Mouse (Mus musculus) neural tube, embryonic 12.5 days (tissue): Measurements from ENCODE around the gene Tnfsf13. TPM values are rescaled to one million over a fixed set of nuclear protein-coding genes. Genes with fewer than 3 reads are reported as not detected.

Experiments used
- ATAC-seq: fragments of 200-750 bp; cut with Nextera tagmentation; 2 replicates; pipeline ENCODE4 v1.8.0; 2017; ENCODE audit warnings: low read depth, mild to moderate bottlenecking, moderate TSS enrichment, moderate library complexity; ENCODE audit not compliant: low FRiP score
- H3K27ac ChIP-seq: fragments of 300-500 bp; sonication (generic); 2 replicates; pipeline ENCODE4 v1.5.1; 2016
- H3K27me3 ChIP-seq: fragments of 300-500 bp; sonication (generic); replicated peaks from 2 replicates; pipeline ENCODE4 v1.6.1; 2016; ENCODE audit warnings: mild to moderate bottlenecking
- H3K36me3 ChIP-seq: fragments of 300-500 bp; sonication (generic); 2 replicates; pipeline ENCODE4 v1.6.1; 2016; ENCODE audit warnings: mild to moderate bottlenecking
- H3K4me1 ChIP-seq: fragments of 300-500 bp; sonication (generic); 2 replicates; pipeline ENCODE4 v1.6.1; 2016
- H3K4me2 ChIP-seq: fragments of 300-500 bp; sonication (generic); replicated peaks from 2 replicates; pipeline ENCODE4 v1.6.1; 2016; ENCODE audit warnings: mild to moderate bottlenecking
- H3K4me3 ChIP-seq: fragments of 300-500 bp; sonication (generic); 2 replicates; pipeline ENCODE4 v1.5.1; 2016
- H3K9ac ChIP-seq: fragments of 300-500 bp; sonication (generic); 2 replicates; pipeline ENCODE4 v1.6.1; 2016; ENCODE audit warnings: mild to moderate bottlenecking
- H3K9me3 ChIP-seq: fragments of 300-500 bp; sonication (generic); 2 replicates; pipeline ENCODE4 v1.6.1; 2016; ENCODE audit warnings: mild to moderate bottlenecking
- WGBS: fragments of 180-500 bp; shearing (Covaris S2); methylation state at CpG from one replicate; pipeline ENCODE4 v1.1.7; 2016; 5-methylcytosine and 5-hydroxymethylcytosine counted together
- microRNA counts: library from miRNA; unstranded; fragments of <30 nt; microRNA quantifications from one replicate; lab custom pipeline; 2017
- microRNA-seq: library from miRNA; unstranded; fragments of <30 nt; microRNA quantifications from one replicate; pipeline ENCODE4, GENCODE M21; 2017
- polyA plus RNA-seq: library from polyadenylated mRNA; unstranded; fragments of >200 nt; fragmentation: Nextera tagmentation; extraction: Ambion mirVana; gene quantifications from 2 replicates; pipeline ENCODE4 v1.2.1, GENCODE M21; 2016

The Tnfsf13 gene
- polyA plus RNA-seq, 1 experiment from 2014 or later = 0.20 TPM

DNA sequence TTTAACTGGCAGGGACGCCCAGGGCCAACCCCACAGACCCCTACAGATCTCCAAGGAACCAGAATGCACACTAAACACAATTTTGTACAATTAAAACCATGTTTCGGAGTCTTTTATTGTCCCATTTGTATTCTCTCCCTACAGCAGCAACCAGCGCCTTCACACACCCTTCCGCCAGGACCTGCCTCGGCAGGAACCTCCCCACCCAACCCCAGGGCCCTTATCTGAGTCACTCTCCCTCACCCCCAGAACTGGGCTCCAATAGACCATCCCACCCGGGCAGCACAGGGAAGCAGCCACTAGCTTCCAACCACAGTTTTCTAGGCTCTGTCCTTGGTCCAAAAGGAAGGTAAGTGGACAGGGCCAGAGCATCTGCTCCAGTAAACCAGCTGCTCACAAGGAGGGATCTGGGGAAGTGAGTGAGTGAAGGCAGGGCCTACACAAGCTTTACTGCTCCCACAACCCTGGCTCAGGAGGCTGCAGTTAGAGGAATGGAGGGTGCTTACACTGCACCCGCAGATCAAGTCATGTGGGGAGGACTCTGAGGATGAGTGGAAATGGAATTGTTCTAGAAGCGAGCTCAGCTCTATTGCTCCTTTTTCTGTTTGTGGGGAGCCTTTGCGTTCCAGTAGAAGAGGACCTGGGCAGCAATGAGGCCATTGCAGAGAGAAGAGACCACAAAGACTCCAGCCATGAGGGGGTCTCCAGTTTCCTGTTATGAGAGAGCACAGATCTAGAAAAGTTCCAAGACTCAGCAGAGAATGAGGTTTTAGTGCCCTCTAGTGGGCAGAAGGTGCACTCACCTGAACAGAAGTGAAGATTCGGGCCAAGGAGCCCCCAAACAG, 28.7 kb downstream of the Tnfsf13 start:
- peaks cover 58% of the 10 kb centered on the region for H3K36me3 ChIP-seq
- WGBS = 82% methylated on average over 10 of the region's 10 CpGs
- no peak overlapping the region for H3K9ac ChIP-seq
- no peak overlapping the region for H3K4me2 ChIP-seq
- no peak overlapping the region for H3K27ac ChIP-seq
- H3K27me3 ChIP-seq = no peaks in the 10 kb centered on the region
- no peaks in the 10 kb centered on the region for H3K9me3 ChIP-seq
- H3K4me1 ChIP-seq = peaks cover 22% of the 10 kb centered on the region
- no peak for ATAC-seq
- H3K4me3 ChIP-seq = no peak overlapping the region

DNA sequence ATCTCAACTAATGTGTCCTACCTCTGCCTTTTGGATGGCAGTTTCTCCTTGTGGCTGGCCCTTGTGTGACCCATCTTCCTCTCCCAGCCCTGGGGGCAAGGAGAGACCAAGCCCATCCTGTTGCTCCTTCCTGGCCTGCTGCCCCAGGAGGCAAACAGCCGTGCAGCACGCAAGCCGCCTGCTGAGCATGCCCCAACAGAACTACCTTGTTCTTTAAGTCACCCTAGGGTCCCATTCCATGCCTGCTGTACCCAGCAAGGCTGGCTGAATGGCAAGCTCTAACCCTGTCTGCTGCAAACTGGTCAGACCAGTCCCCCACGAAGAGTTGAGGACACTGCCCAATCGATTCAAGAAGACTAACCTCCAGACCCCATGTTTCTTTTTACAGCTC, 29.5 kb downstream of the Tnfsf13 start:
- H3K9ac ChIP-seq = no peak overlapping the region
- 86% methylated on average over 5 of the region's 5 CpGs for WGBS
- no peak overlapping the region for H3K4me2 ChIP-seq
- H3K27ac ChIP-seq = no peak overlapping the region
- H3K27me3 ChIP-seq = no peaks in the 10 kb centered on the region
- ATAC-seq = no peak
- no peaks in the 10 kb centered on the region for H3K9me3 ChIP-seq
- peaks cover 66% of the 10 kb centered on the region for H3K36me3 ChIP-seq
- peaks cover 14% of the 10 kb centered on the region for H3K4me1 ChIP-seq
- no peak overlapping the region for H3K4me3 ChIP-seq

DNA sequence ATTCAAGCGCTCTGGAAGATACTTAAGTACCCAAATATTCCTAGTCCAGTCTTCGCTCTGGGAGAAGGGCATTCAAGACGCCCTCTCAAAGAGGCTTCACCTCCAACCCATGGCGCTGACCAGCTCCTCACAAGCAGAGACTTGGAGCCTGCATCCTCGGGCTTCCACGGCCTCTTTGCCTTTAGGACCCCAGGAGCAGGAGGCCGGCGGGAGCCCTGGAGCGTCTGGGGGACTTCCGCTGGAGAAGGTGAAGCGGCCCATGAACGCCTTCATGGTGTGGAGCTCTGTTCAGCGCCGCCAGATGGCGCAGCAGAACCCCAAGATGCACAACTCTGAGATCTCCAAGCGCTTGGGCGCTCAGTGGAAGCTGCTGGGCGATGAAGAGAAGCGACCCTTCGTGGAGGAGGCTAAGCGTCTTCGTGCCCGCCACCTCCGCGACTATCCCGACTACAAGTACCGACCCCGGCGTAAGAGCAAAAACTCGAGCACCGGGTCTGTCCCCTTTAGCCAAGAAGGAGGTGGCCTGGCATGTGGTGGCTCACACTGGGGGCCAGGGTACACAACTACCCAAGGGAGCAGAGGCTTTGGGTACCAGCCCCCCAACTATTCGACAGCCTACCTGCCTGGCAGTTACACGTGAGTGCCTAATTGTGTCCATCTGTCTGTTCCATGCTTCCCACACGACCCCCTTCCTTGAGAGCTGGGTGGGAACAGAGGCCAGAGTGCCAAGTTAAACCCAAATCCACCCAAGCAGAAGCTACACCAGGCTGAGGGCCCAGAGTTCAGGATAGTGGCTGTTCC, 30.1 kb downstream of the Tnfsf13 start, which contains the start of gene Sox15:
TSS of gene Sox15 (plus strand) at position 51 of the 801 bp plus-strand sequence.
- Histone ChIP-seq H3K4me2 (peak within 1 kb of the TSS; percentile 27), H3K9me3 (no peaks in the 10 kb centered on the region), H3K4me3 (no peak within 1 kb of the TSS), H3K36me3 (peaks cover 72% of the 10 kb centered on the region), H3K27ac (no peak within 1 kb of the TSS), H3K4me1 (peaks cover 11% of the 10 kb centered on the region), H3K27me3 (no peaks in the 10 kb centered on the region), H3K9ac (0 out of 2 replicates have a peak within 1 kb of the TSS, but pooled peaks have one; percentile 26)
- peak; percentile 63 for ATAC-seq
- whole genome bisulfite sequencing = 24% methylated on average over 34 of the region's 34 CpGs

DNA sequence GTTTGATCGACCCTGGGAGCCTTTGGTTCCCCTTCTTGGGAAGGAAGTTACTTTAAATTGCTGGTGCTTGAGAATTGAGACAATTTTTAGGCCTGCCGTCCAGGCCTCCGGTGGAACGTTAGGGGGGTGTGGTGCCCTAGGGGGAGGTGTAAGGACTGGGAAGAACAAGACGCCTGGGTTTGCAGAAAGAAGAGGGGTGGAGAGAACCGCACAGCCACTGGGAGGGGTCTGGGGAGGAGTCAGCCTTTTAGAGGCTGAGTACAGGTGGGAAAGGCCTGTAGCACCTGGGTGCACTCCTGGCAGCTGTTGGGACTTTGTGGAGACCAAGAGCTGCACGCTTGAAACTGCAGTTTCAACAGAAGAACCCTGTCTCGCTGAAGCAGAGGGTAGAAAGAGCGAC, 30.8 kb downstream of the Tnfsf13 start:
- H3K9me3 ChIP-seq = no peaks in the 10 kb centered on the region
- H3K27ac ChIP-seq = no peak overlapping the region
- H3K4me2 ChIP-seq = no peak overlapping the region
- peaks cover 11% of the 10 kb centered on the region for H3K4me1 ChIP-seq
- H3K36me3 ChIP-seq = peaks cover 79% of the 10 kb centered on the region
- WGBS = 50% methylated on average over 9 of the region's 9 CpGs
- no peaks in the 10 kb centered on the region for H3K27me3 ChIP-seq
- H3K9ac ChIP-seq = no peak overlapping the region
- no peak overlapping the region for H3K4me3 ChIP-seq
- no peak for ATAC-seq

DNA sequence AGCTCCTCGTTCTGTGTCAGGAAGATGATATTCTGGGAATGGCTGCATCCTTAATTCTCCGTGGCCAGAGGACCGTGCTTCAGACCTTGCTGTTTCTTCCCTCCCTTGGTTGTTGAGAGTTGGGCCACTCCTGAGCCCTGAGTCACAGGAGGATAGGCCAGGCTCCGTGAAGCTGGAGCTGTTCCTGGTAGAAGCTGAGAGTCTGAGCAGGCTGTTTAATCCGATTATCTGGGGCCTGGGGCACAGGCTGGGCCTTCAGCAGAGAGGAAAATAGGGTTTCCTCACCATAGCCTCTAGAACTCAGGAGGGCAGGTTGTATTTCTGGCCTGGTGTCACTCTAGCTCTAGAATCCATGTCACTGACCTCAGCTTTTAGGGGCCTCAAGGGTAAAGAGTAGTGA, 32.2 kb downstream of the Tnfsf13 start:
- H3K4me3 ChIP-seq = no peak overlapping the region
- WGBS = 89% methylated on average over 5 of the region's 5 CpGs
- H3K4me1 ChIP-seq = peaks cover 11% of the 10 kb centered on the region
- no peaks in the 10 kb centered on the region for H3K27me3 ChIP-seq
- ATAC-seq = no peak
- no peak overlapping the region for H3K4me2 ChIP-seq
- no peaks in the 10 kb centered on the region for H3K9me3 ChIP-seq
- H3K27ac ChIP-seq = no peak overlapping the region
- H3K9ac ChIP-seq = no peak overlapping the region
- H3K36me3 ChIP-seq = peaks cover 85% of the 10 kb centered on the region

DNA sequence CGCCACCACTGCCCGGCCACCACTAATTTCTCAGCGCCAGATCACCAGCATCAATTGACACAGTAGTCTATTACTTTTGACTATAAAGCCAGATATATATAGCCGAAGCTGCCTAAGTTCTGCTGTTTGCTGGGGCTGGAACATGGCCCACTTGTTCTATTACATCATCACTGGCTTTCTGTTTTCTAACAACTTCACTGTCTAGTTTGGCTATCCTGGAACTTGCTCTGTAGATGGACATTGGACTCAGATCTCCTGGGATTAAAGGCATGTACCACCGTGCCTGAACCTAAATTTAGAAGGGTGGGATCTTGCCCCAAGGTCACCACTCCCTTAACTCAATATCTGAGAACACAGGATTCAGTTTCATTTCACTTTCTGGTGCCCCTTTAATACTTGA, 39.7 kb downstream of the Tnfsf13 start:
- Histone ChIP-seq H3K4me1 (no peaks in the 10 kb centered on the region), H3K4me2 (no peak overlapping the region), H3K9me3 (no peaks in the 10 kb centered on the region), H3K9ac (no peak overlapping the region), H3K4me3 (no peak overlapping the region), H3K36me3 (peaks cover 88% of the 10 kb centered on the region), H3K27ac (no peak overlapping the region), H3K27me3 (no peaks in the 10 kb centered on the region)
- WGBS = 97% methylated on average over 5 of the region's 5 CpGs
- ATAC-seq = no peak

DNA sequence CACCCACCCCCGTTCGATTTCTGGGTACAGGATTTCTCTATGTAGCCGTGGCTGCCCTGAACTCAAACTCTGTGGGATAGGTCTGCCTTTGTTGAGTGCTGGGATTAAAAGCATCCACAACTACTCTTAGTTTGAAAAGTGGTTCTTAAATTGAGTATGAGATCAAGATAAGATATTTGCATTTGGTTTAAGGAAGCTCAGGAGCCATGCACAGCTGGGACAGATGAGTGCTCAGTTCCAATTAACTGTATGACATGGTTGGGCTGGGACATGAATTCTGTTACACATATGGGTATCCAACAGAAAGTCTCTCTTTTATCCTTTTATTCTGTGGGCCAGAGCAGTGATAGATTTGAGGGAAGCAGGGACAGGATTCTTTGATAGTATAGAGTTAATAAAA, 50.1 kb downstream of the Tnfsf13 start:
- ATAC-seq = no peak
- H3K27ac ChIP-seq = no peak overlapping the region
- peak overlapping the region; percentile 75 for H3K4me2 ChIP-seq
- H3K36me3 ChIP-seq = peaks cover 22% of the 10 kb centered on the region
- H3K4me1 ChIP-seq = peaks cover 28% of the 10 kb centered on the region
- WGBS = 93% methylated on average over 3 of the region's 3 CpGs
- H3K4me3 ChIP-seq = no peak overlapping the region
- H3K9ac ChIP-seq = no peak overlapping the region
- H3K27me3 ChIP-seq = no peaks in the 10 kb centered on the region
- H3K9me3 ChIP-seq = no peaks in the 10 kb centered on the region

DNA sequence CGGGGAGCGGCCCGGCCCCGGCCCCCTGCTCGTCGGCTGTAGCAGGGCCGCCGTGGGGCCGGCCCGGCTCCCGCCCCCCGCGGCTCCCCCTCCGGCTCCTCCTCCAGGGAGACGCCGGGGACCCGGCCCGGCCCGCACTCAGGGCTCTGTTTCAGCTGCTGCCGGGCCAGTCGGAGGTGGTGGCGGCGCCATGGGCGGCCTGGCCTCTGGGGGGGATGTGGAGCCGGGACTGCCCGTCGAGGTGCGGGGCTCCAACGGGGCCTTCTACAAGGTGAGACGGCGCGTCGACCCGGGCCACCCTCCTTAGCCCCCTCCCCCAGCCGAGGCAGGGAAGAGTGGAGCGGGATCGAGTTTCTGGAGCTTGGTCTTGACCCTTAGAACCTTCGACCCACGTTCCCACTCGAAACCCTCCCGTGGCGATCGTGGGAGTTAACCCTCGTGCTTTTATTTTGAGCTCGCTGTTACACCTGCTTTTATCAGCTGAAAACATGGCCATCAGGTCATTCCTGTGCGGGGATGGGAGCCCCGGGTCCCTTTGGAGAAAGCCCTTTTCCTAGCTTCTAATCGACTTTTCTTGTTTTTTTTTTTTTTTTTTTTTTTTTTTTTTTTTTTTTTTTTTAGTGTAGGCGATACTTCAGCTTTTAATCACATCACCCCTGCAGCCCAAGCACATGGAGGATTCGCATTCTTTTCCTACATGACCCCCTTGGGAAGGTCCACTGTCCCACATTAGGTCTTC, 52.3 kb downstream of the Tnfsf13 start:
- peak overlapping the region; percentile 91 for H3K9ac ChIP-seq
- H3K4me3 ChIP-seq = peak overlapping the region; percentile 89
- no peaks in the 10 kb centered on the region for H3K9me3 ChIP-seq
- H3K27ac ChIP-seq = peak overlapping the region; percentile 95
- peak; percentile 56 for ATAC-seq
- peaks cover 28% of the 10 kb centered on the region for H3K4me1 ChIP-seq
- 1% methylated on average over 49 of the region's 50 CpGs for WGBS
- peak overlapping the region; percentile 75 for H3K4me2 ChIP-seq
- H3K36me3 ChIP-seq = peaks cover 6% of the 10 kb centered on the region; the same call in 1 of the 2 replicates
- H3K27me3 ChIP-seq = no peaks in the 10 kb centered on the region

MicroRNAs within 50 kb of the gene (microRNA counts, 519-probe panel; counts per million panel counts)
- microRNA mmu-miR-1934 (lab: Ali Mortazavi, UCI) = 342 counts per million, percentile 67 among the panel's probes with 10 or more counts
- 1,344 counts per million, percentile 68 among the panel's probes with 10 or more counts for microRNA mmu-miR-467f (lab: Ali Mortazavi, UCI)

Small RNAs within 50 kb of the gene (microRNA-seq; reads per million reads assigned to microRNA genes)
- gene Mir1934 = 2.2 reads per million, percentile 1 among the genes with 10 or more reads in this experiment
- not detected for gene Mir467f

Other genes with a start within 250 kb of the Tnfsf13 start
- 1.6 and 1.9 TPM in 2 replicates for gene Dnah2, start 136.7 kb downstream of the Tnfsf13 start, polyA plus RNA-seq
- 54.4 and 57.4 TPM in 2 replicates for gene Efnb3, start 125.6 kb downstream of the Tnfsf13 start, polyA plus RNA-seq
- gene Wrap53, start 105.5 kb downstream of the Tnfsf13 start, polyA plus RNA-seq = 32.2 and 32.4 TPM in 2 replicates
- 116 and 120 TPM in 2 replicates for gene Trp53, start 105.4 kb downstream of the Tnfsf13 start, polyA plus RNA-seq
- gene Atp1b2, start 79.8 kb downstream of the Tnfsf13 start, polyA plus RNA-seq = 8.4 and 10.8 TPM in 2 replicates
- gene Shbg, start 67.9 kb downstream of the Tnfsf13 start, polyA plus RNA-seq = not detected in 2 replicates
- gene Sat2, start 63.8 kb downstream of the Tnfsf13 start, polyA plus RNA-seq = 22.0 and 23.3 TPM in 2 replicates
- gene Fxr2, start 52.8 kb downstream of the Tnfsf13 start, polyA plus RNA-seq = 55.8 and 71.5 TPM in 2 replicates
- 0.30 TPM in 1 of 2 replicates, not detected in the other for gene Sox15, start 30.5 kb downstream of the Tnfsf13 start, polyA plus RNA-seq
- gene Mpdu1, start 23.1 kb downstream of the Tnfsf13 start, polyA plus RNA-seq = 81.4 and 82.6 TPM in 2 replicates
- 7.7 and 8.0 TPM in 2 replicates for gene Cd68, start 19.6 kb downstream of the Tnfsf13 start, polyA plus RNA-seq
- gene Eif4a1, start 13.4 kb downstream of the Tnfsf13 start, polyA plus RNA-seq = 598 and 684 TPM in 2 replicates
- 97.8 and 115 TPM in 2 replicates for gene Senp3, start 3.7 kb downstream of the Tnfsf13 start, polyA plus RNA-seq
- 1.9 and 2.7 TPM in 2 replicates for gene Tnfsf12, start 10.1 kb upstream of the Tnfsf13 start, polyA plus RNA-seq
- 1.4 TPM in 2 replicates for gene Tnfsfm13, start 10.3 kb upstream of the Tnfsf13 start, polyA plus RNA-seq
- 28.5 and 31.2 TPM in 2 replicates for gene Polr2a, start 72.9 kb upstream of the Tnfsf13 start, polyA plus RNA-seq
- not detected in 2 replicates for gene Slc35g3, start 76.2 kb upstream of the Tnfsf13 start, polyA plus RNA-seq
- 2.3 and 2.4 TPM in 2 replicates for gene Zbtb4, start 80.1 kb upstream of the Tnfsf13 start, polyA plus RNA-seq
- gene Chrnb1, start 110.2 kb upstream of the Tnfsf13 start, polyA plus RNA-seq = 5.3 and 5.8 TPM in 2 replicates
- gene Fgf11, start 116.1 kb upstream of the Tnfsf13 start, polyA plus RNA-seq = 4.1 and 5.6 TPM in 2 replicates
- gene Tmem102, start 119.8 kb upstream of the Tnfsf13 start, polyA plus RNA-seq = 1.1 and 1.7 TPM in 2 replicates
- not detected in 2 replicates for gene Gm39566, start 129.5 kb upstream of the Tnfsf13 start, polyA plus RNA-seq
- gene Spem2, start 132.7 kb upstream of the Tnfsf13 start, polyA plus RNA-seq = not detected in 2 replicates
- 0.52 TPM in 1 of 2 replicates, not detected in the other for gene Spem1, start 136.4 kb upstream of the Tnfsf13 start, polyA plus RNA-seq
- 14.1 and 16.6 TPM in 2 replicates for gene Nlgn2, start 152.0 kb upstream of the Tnfsf13 start, polyA plus RNA-seq
- gene Tmem256, start 152.7 kb upstream of the Tnfsf13 start, polyA plus RNA-seq = 325 and 328 TPM in 2 replicates
- gene Plscr3, start 160.6 kb upstream of the Tnfsf13 start, polyA plus RNA-seq = 64.4 and 69.9 TPM in 2 replicates
- 0.22 and 0.30 TPM in 2 replicates for gene Tnk1, start 172.9 kb upstream of the Tnfsf13 start, polyA plus RNA-seq
- gene Tmem95, start 192.2 kb upstream of the Tnfsf13 start, polyA plus RNA-seq = not detected in 2 replicates
- gene Kctd11, start 195.6 kb upstream of the Tnfsf13 start, polyA plus RNA-seq = 3.1 TPM in 2 replicates
- gene Acap1, start 209.8 kb upstream of the Tnfsf13 start, polyA plus RNA-seq = 0.54 and 0.90 TPM in 2 replicates
- 17.7 and 18.1 TPM in 2 replicates for gene 2810408A11Rik, start 215.2 kb upstream of the Tnfsf13 start, polyA plus RNA-seq
- gene Neurl4, start 215.3 kb upstream of the Tnfsf13 start, polyA plus RNA-seq = 19.8 and 20.4 TPM in 2 replicates
- 82.4 and 92.0 TPM in 2 replicates for gene Gps2, start 228.1 kb upstream of the Tnfsf13 start, polyA plus RNA-seq
- 1,451 and 1,549 TPM in 2 replicates for gene Eif5a, start 236.2 kb upstream of the Tnfsf13 start, polyA plus RNA-seq